Mouse (Mus musculus) retina, postnatal 7 days (tissue): ENCODE results near the gene Vps35.
A peak's percentile ranks its signal among the peaks of the same experiment; 100 is the strongest.

Experiments used
- DNase-seq: peaks from one replicate; pipeline ENCODE4 v3.0.0-alpha.2; 2012; ENCODE audit warnings: low read depth, low spot score

The Vps35 gene

DNA sequence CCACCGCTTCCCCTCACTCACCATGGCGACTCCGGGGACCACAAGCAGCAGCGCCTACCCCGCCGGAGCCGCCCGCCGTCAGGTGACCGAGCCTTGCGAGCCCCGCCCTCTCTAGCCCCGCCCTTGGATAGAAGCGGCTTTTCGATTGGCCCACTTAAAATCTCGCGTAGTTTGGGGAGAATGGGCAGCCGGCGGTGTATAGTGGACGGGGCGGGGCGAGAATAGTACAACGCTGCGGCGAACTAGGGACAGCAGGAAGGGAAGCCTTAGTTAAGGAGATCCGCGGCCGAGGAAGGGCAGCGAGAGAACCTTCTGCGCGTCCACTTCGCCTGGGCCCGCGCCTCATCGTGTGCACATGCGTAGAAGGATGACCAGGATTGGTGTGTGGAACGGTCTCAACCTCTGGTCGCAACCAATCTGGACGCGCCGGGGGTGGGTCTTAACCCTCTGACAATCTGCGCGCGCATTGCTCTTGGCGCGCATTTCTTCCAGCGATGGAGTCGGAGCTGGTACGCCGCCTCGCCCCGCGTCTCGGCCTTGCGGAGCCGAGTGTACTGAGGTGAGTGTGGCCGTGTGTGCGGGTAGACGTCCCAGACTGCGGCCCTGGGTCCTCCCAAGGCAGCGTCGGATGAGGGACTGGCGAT, at the start of gene Vps35, which contains the start of gene Orc6:
Gene Vps35, minus strand, starts transcription at position 369 of the 644 bp plus-strand sequence.
Gene Orc6, plus strand, starts transcription at position 199 of the 644 bp plus-strand sequence.
- DNase-seq: peak; percentile 97

DNA sequence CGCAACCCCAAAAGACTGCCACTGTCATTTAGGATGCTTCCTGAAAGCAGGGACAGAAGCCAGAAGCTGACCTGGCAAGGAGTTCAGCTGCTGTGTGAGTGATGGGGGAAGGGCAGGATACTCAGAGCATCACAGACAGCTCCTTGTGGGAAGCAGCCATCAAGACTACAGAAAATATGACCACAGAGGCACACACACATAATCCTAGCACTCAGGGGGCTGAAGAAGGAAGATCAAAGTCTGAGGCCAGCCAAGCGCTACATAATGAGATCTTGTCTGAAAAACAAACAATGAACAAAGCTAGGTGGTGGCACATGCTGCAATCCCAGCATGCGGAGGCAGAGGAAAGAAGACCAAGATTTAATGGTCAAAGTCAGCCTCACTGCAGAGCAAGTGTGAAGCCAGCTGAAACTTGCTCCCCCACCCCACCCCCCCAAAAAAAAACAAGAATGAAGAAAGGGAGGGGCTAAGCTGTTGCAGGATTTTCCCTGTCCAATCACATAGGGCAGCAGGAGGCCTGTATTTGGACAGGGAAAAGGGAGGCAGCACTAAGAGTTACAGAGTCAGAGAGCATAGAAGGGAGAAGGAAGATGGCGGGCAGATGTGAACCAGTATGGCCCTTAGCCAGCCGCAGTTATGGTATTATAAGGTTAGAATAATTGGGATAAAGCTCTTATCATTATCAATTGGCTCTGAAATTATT, 40.4 kb upstream of the Vps35 start:
- no peak for DNase-seq

DNA sequence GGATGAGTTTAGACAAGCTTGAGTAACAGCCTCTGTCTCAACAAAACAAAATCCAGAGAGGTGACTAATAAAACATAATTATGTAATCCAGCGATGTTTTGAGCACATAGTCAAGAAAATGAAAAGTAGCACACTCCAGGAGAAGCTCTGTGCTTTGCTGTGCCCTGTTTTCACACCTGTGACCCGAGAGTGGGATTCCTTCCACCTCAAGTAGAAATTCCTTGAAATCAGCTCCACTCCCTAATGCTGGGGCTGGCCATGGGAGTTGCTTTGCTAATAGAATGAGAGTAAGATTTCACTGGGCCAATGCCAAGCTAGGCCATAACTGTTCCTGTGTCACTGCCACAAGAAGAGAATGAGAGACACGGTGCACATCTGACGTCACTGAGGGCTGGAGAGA, 38.1 kb upstream of the Vps35 start:
- no peak for DNase-seq

DNA sequence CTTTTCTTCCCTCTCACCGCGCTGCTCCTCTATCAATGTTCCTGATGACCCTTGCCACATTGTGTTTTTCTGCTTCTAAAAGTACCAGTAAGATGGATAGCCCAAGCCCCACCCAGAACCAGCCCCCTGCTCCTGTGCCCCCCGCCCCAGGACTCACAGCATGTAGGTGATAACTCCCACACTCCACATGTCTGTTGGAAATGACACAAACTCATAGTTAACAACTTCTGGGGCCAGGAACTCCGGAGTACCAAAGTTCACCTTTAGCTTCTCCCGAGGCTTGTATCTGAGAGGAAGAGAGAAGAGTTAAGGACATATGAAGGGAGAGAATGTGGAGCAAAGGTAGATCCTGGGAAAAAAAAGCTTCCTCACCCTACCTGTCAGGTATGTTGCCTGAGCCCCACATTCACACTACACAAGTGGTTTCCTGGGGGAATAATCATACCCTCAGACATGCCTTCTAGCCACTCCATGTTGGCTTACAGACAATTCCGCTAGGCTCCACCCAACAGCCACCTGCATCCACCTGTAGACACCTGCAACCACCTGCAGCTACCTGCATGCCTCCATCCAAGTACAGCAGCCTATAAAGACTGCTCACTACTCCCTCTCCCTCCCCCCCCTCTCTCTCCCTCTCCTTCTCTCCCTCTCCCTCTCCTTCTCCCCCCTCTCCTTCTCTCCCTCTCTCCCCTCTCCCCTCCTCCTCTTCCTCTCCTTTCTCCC, 36.8 kb upstream of the Vps35 start:
- no peak for DNase-seq

DNA sequence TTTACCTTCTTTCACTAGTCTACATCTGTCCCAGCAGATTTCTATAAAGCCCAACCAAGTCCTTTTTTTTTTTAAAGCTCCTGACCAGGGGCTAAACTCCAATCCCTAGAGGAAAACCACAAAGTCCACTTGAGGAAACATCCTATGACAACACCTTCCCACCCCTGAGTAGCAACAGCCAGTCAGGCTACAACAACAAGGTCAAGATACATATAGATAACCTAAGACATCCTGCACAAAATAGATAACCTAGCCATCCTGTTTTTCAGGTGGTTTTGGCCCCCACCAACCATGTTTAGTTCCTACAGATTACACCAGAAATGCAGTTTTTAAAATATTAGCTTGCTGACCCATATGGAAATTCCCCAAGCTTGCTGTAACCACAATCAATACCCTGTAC, 35.5 kb upstream of the Vps35 start:
- no peak for DNase-seq

DNA sequence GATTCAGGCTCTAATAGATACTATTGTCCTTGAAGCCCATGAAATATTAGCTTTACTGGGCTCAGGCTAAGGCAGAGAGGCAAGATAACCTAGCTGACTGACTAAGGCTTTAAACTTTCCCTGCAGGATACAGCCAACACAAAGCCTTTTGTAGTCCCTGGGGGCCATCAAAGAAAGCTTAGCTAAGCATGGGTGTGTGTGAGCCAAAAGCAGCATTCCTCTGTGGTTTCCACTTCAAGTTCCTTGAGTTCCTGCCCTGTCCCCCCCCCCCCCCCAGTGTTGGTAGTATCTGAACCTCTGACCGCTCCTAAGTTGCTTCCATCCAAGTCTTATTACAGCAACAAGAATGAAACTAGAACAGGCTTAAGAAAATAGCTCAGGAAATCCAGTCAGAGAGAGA, 29.9 kb upstream of the Vps35 start:
- no peak for DNase-seq

DNA sequence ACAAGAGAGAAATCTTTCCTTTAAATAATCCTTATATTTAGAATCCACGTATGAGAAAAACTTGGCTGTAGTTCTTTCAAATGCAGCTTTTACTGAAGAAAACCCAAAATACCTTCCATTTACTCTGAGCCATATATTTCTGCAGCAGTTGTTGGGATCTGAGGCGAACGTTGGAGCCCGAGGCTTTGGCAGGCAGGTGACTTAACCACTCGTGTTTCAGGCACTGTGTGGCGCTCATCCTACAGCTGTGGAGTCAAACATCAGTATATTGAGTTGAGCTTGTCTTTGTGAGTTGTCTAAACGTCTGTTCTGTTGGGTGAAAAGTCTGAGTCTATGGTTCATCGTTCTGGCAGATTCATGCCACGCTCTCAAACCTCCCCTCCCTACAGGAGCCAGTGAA, 27.4 kb upstream of the Vps35 start:
- no peak for DNase-seq

DNA sequence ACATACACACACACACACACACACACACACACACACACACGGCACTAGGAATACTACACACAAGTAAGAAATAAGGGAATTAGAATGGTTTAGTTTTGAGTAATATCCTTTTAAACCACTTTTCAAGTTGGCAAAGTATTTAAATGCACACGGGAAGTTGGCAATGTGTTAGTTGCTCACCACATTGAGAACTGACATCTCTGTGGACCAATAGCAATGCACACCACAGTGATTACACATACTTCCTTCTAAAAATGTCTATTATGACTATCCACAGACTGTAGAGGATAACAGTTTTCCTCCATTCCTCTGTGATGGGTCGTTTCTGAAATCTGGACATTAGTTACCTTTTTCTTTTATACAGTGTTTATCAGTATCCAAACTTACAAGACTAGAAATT, 23.5 kb upstream of the Vps35 start:
- DNase-seq: no peak

DNA sequence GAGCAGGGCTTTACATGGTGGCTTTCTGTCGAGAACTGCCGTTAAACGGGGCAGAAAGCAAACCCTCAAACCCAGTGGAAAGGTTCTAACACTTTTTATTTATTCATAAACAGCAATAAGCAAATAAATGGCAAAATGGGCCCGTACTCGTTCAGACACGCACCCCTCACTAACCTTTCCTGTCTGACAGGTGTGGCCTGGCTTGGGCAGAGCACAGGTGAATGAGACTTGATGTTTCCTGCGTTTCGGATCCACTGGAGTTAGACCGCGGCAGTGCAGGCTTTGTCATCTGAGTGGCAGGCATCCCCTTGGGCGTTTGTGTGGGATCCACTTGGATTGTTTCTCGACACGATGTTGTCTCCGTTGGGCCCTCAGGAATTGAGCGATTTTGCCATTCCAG, 22.4 kb upstream of the Vps35 start:
- no peak for DNase-seq

DNA sequence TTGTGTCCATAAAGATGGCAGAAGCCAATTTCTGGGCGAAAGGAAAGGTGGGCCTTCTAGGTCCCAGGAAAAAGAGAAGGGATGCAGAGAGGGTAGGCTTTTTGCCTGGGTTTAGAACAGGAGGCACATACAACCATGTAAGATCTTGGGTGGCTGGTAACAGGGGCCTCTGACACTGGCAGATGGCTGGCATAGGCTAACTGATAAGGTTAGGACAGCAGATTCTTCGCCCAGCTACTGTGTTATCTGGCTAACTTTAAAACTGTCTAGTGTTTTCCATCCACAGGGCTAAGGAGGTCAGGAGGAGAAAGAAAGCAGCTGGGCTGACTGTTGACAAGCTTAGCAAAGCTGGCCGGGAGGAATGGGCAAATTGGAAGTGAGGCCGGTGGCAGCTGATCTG, 18.9 kb upstream of the Vps35 start:
- no peak for DNase-seq

DNA sequence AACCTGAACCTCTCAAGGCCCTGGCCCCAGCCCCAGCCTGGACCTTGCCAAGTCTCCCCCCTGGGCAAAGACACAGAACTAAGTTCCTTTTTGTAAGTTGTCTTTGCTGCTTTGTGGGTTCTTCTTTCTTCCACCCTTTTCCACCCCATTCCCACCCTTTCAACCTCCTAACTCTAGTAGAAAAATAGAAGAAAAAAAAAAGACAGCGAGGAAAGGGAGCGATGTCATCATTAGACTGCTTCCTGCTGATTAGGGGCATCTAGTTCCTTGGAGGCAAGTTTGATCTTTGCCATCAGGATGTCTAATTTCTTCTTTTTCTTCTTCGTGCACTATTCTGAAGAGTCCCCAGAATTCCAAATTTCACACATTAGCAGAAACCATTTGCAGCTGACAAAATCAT, 13.4 kb upstream of the Vps35 start:
- DNase-seq: no peak

DNA sequence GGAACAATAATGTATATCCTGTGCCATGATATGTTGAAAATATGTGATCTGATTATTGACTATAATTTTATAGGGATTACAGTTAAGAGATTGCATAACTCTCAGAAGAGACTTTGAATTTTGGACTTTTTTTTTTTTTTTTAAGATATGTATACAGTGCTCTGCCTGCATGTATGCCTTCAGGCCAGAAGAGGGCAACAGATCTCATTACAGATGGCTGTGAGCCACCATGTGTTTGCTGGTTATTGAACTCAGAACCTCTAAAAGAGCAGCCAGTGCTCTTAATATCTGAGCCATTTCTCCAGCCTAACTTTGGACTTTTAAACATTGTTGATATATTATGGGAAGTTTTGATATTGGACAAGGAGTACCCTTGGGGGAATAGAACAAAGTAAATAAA, 12.1 kb upstream of the Vps35 start:
- no peak for DNase-seq

DNA sequence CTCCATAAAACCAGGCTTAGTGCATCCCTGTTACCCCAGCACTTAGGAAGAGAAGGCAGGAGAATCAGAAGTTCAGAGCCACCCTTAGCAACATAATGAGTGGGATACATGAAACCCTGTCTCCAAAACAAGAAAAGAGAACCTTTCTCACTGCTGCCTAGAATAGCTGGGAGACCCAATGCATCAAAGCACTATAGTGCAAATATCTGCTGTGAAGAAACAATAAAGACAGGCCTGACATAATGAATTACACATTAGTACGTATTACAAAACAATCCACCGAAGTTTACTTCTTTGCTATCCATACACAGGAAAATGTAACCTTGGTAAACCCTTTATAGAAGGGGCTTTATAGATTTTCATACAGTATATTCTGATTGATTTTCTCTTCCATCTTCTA, 9.0 kb upstream of the Vps35 start:
- no peak for DNase-seq

DNA sequence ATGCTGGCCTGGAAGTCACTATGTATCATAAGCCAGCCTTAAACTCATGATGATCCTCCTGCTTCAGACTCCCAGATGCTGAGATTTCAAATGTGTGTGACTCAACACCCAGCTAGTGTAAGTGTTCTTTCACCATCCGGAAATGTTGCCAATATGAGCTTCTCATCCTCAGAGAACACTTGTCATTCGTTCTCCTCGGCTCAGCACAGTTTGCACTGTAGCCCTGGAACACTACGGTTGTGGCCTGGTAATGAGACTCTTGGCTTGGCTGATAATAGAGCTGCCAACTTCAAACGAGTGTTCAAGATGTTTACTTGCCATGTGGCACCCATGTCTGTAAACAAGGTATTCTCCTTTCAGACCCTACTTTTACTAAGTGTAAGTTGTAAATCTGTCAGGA, 3.9 kb upstream of the Vps35 start:
- no peak for DNase-seq

DNA sequence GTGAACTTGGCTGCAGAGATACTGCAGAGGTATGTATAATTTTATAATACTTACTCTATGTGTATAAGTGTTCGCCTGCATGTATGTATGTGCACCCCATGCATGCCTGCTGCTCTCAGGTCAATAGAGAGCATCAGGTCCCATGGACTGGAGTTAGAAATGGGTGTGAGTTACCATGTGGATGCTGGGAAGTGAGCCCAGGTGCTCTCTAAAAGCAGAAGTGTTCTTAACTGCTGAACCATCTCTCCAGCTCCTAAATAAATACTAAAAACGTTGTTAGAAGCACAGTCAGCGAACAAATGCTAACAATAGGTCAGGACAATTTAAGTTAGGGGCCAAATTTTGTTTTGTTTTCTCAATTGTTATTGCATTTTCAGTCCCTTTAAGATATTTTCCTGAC, 3.3 kb upstream of the Vps35 start:
- no peak for DNase-seq

DNA sequence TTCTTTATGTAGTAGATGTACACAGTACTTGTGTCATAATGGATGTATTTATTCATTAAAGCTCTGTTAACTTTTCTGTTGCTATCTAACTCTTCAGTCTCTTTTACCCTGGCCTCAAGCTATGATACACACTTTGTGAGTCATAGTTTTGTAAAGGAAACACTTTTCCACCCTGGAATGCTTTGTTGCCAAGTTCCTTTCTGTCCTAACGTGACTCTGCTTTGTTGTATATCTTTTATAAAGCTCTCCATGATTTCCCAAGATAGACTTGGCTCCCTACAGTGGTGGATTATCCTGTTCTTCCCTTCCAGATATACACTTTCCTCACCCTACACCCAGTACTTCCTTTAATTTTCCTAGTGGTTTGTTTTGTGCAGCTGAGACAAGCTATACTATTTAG, 2.3 kb upstream of the Vps35 start:
- no peak for DNase-seq

DNA sequence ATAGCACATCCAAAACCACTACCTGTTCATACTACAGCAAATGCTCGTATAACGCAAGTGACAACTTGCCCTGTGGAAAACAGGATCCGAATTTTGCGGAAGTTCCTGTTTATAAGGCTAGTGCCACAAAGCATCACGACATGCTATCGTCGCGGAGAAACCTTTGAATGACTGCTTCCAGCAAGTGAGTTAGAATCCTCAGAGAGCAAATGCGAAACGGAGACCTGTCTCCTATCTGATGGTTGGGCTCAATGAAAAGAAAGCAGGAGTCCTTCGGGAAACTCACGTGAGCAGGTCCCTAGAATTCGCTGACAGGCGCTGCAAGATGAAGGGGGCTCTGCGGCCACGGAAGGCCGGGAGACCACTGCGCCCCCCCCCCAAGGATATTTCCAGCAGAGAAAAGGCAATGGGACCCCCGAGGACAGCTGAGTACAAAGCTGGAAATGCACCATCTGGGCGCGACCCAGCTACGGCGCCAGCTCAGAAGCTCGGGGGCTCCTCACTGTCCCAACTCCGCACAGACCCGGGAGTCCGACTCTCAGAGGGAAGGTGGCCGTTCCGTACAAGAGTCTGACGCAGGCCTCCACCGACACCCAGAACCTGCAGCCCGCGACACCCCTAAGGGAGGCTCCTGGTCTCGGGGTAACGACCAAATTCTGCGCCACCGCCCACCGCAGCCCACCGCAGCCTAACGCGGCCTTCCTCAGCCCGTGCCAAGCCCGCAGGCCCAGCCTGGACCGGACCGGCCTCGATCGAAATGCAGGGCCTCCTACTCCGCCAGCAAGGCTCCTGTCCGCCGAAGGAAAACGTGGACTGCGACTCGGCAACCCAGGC, 785 bp downstream of the Vps35 start:
- DNase-seq: peak; percentile 5

DNA sequence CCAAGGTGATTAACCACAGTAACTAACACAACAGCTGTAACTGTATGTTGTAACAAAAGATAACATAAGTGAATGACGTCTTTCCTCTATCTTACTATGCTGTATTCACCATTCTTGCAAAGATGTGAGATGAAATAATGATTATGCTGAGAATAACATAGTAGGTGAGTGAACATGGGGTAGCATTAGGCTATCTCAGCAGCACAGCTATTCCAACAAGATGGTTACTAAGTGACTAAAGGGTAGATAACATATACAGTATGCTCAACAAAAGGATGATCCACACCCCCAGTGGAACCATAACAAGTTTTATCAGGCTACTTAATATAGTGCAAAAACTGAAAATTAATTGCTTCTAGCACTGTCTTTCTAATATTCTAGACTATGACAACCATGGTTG, 12.8 kb downstream of the Vps35 start:
- no peak for DNase-seq

DNA sequence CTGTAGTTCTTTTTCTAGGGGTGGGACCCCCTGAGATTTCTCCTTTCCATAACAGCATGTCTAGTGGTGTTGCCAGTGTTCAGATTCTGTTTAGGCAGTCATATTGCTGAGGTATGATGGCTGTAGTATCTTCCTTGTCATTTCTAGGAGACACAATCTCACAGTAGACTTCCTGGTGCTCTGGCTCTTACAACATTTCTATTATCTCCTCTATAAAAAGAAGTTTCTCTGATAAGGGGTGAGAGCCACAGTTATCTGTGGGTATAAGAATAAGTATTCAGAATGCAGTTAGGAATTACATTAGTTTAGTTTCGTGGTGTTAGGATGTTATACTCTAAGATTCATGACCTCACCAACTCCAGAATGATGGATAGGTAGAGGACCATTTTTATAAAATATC, 72.3 kb downstream of the Vps35 start:
- DNase-seq: no peak

DNA sequence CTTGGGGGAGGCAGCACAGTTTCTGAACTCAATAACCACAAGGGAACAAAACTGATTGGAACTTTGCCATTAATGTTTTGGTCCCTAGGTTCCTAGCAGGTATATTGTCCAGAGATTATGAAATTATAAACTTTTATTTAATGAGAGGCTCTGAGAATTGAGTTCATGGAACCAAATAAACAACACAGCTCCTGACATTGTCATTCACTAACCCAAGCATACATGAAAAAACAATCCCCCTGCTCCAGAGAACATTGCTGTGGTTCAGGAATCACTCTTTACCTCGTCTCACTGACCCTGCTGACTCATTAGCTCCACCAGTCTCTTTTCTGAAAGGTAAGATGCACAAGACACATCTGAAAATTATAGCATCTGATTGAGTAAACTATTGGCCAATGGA, 73.9 kb downstream of the Vps35 start, which contains the start of gene Olfr371:
Gene Olfr371, plus strand, starts transcription at position 301 of the 400 bp plus-strand sequence.
- no peak for DNase-seq

DNA sequence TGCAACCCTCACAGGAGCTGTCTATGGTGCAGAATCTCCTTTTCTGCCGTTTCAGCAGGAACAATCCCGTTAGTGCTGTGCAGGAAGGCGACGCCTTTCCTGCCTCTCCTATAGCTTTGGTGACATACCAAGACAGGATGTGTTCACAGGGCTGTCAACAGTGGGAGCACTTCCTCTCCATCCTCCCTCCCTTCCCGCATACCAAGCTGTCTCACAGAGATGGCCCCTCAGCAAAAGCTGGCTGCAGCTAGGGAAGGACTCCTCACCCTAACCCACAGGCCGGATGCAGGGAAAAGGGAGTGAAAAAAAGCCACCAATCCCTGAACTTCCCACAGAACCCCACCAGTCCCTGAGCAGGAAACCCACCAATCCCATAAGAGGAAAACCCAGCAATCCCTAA, 78.6 kb downstream of the Vps35 start:
- DNase-seq: no peak

DNA sequence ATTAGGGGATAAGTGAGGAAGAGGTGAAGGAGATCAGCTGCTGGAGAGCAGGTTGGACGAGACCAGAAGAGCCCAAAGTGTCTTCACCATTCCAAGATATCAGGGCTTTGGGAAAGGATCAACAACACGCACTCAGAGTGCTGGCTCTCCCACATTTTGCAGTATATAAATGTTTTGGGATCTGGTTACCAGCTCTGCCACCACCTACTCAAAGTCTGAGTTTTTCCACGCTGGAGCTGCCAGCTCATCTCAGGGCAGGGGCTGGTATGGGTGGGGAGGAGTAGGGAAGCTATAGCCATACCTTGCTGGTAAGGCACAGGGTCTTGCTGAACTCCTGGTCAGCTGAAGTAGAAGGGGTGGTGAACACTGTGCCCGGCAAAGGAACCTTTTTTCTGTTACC, 79.4 kb downstream of the Vps35 start:
- DNase-seq: no peak
